In genomic region chr8:83875656-83876040, GRCm38 (mm10) we compare ENCODE assay signal across 8 mouse cellular contexts. TPM values are rescaled to one million over a fixed set of nuclear protein-coding genes. Genes with fewer than 3 reads are reported as not detected.
DNase-seq lines count a peak whose midpoint lies in the region; ATAC-seq lines count a peak whose summit lies in the region.

No protein-coding gene starts in this region.

- H3K9ac ChIP-seq in kidney, embryonic 14.5 days (ENCODE audit: low read depth, low read length) = peak overlapping the region; percentile 80
- peak overlapping the region; percentile 86 for H3K9ac ChIP-seq in heart, embryonic 13.5 days
- peak overlapping the region; percentile 87 for H3K9ac ChIP-seq in limb, embryonic 12.5 days (replicated peaks)
- H3K9ac ChIP-seq in neural tube, embryonic 13.5 days = peak overlapping the region; percentile 82

- H3K27me3 ChIP-seq in kidney, embryonic 14.5 days (ENCODE audit: control insufficient read depth, insufficient read depth, low read length) = peaks cover 3% of the 10 kb centered on the region; the same call in 1 of the 2 replicates
- H3K27me3 ChIP-seq in heart, embryonic 13.5 days (replicated peaks) = peaks cover 32% of the 10 kb centered on the region
- H3K27me3 ChIP-seq in limb, embryonic 12.5 days = peaks cover 25% of the 10 kb centered on the region; the same call in 1 of the 2 replicates
- H3K27me3 ChIP-seq in neural tube, embryonic 13.5 days = peaks cover 36% of the 10 kb centered on the region

- no peak for DNase-seq in kidney, adult 9 months
- peak; percentile 66 for DNase-seq in cerebellum, adult 8-10 months
- DNase-seq in thymus, postnatal 36 days = no peak
- DNase-seq in testis, postnatal 14 days (ENCODE audit: low spot score) = no peak

- H3K9me3 ChIP-seq in kidney, embryonic 14.5 days (ENCODE audit: control insufficient read depth, low read length) = no peaks in the 10 kb centered on the region
- H3K9me3 ChIP-seq in heart, embryonic 13.5 days = no peaks in the 10 kb centered on the region
- 0 out of 2 replicates have a peak, but pooled peaks cover 3% of the 10 kb centered on the region for H3K9me3 ChIP-seq in limb, embryonic 12.5 days
- H3K9me3 ChIP-seq in neural tube, embryonic 13.5 days = 0 out of 2 replicates have a peak, but pooled peaks cover 3% of the 10 kb centered on the region

- H3K27ac ChIP-seq in kidney, embryonic 14.5 days (ENCODE audit: low read depth, low read length) = no peak overlapping the region
- H3K27ac ChIP-seq in heart, embryonic 13.5 days (replicated peaks) = peak overlapping the region; percentile 36; the same call in 1 of the 2 replicates
- peak overlapping the region; percentile 84 for H3K27ac ChIP-seq in limb, embryonic 12.5 days
- peak overlapping the region; percentile 90 for H3K27ac ChIP-seq in neural tube, embryonic 13.5 days (replicated peaks)

- peaks cover 14% of the 10 kb centered on the region for H3K4me1 ChIP-seq in kidney, embryonic 14.5 days (ENCODE audit: control insufficient read depth, insufficient read depth, low read length)
- H3K4me1 ChIP-seq in heart, embryonic 13.5 days = peaks cover 22% of the 10 kb centered on the region
- H3K4me1 ChIP-seq in limb, embryonic 12.5 days (replicated peaks) = peaks cover 16% of the 10 kb centered on the region
- peaks cover 28% of the 10 kb centered on the region for H3K4me1 ChIP-seq in neural tube, embryonic 13.5 days (replicated peaks)

- peak; percentile 42 for ATAC-seq in kidney, embryonic 14.5 days (ENCODE audit: low FRiP score, low TSS enrichment)
- no peak for ATAC-seq in heart, embryonic 13.5 days (ENCODE audit: extremely low read depth, insufficient number of reproducible peaks, low FRiP score, low TSS enrichment)
- peak; percentile 23; the same call in 1 of the 2 replicates for ATAC-seq in limb, embryonic 12.5 days (ENCODE audit: insufficient number of reproducible peaks, insufficient read depth, low FRiP score, low TSS enrichment, low read depth)
- ATAC-seq in neural tube, embryonic 13.5 days (ENCODE audit: low read depth) = peak; percentile 34

- 0% methylated on average over 10 of the region's 11 CpGs for WGBS in kidney, embryonic 14.5 days
- under 1% methylated on average over 9 of the region's 11 CpGs for WGBS in heart, embryonic 13.5 days
- WGBS in limb, embryonic 12.5 days = 0% methylated on average over 7 of the region's 11 CpGs
- under 1% methylated on average over 11 of the region's 11 CpGs for WGBS in neural tube, embryonic 13.5 days

- peak overlapping the region; percentile 99 for H3K4me2 ChIP-seq in kidney, embryonic 14.5 days (replicated peaks; ENCODE audit: low read depth, low read length)
- H3K4me2 ChIP-seq in heart, embryonic 13.5 days = peak overlapping the region; percentile 99
- H3K4me2 ChIP-seq in limb, embryonic 12.5 days = peak overlapping the region; percentile 87
- peak overlapping the region; percentile 91 for H3K4me2 ChIP-seq in neural tube, embryonic 13.5 days

- no peaks in the 10 kb centered on the region for H3K36me3 ChIP-seq in kidney, embryonic 14.5 days (ENCODE audit: control insufficient read depth, insufficient read depth, low read length)
- H3K36me3 ChIP-seq in heart, embryonic 13.5 days = no peaks in the 10 kb centered on the region
- H3K36me3 ChIP-seq in limb, embryonic 12.5 days = no peaks in the 10 kb centered on the region
- no peaks in the 10 kb centered on the region for H3K36me3 ChIP-seq in neural tube, embryonic 13.5 days

- H3K4me3 ChIP-seq in kidney, embryonic 14.5 days (ENCODE audit: low read length) = peak overlapping the region; percentile 69
- H3K4me3 ChIP-seq in heart, embryonic 13.5 days = peak overlapping the region; percentile 77
- H3K4me3 ChIP-seq in limb, embryonic 12.5 days (replicated peaks) = peak overlapping the region; percentile 70
- H3K4me3 ChIP-seq in neural tube, embryonic 13.5 days = peak overlapping the region; percentile 63

RNA-seq across cellular contexts. Expression of gene Adgrl1, which starts 24.3 kb away (rescaled TPM):
- polyA plus RNA-seq in kidney, embryonic 14.5 days (2014; fragmentation: Nextera tagmentation; extraction: Ambion mirVana) = 24.4 and 27.5 TPM in 2 replicates
- 8.5 and 8.7 TPM in 2 replicates for polyA plus RNA-seq in heart, embryonic 13.5 days (2015; fragmentation: Nextera tagmentation; extraction: Ambion mirVana)
- 28.2 and 32.7 TPM in 2 replicates for polyA plus RNA-seq in limb, embryonic 12.5 days (2016; fragmentation: Nextera tagmentation; extraction: Ambion mirVana)
- polyA plus RNA-seq in neural tube, embryonic 13.5 days (2015; fragmentation: Nextera tagmentation; extraction: Ambion mirVana) = 40.0 and 40.1 TPM in 2 replicates
